In genomic region chr11:114239311-114239803, GRCm38 (mm10) we compare ENCODE assay signal across 11 mouse cellular contexts.
DNase-seq lines count a peak whose midpoint lies in the region; ATAC-seq and TF ChIP-seq lines count a peak whose summit lies in the region.
"Had no signal": no experiment of that assay in that cellular context is flagged by ENCODE, and none has a peak within 500 bp of the region (broad histone marks: within the 10 kb centered on the region; RNA-seq: fewer than 3 reads in every experiment).

No protein-coding gene starts in this region.

- peak; percentile 94 for ATAC-seq in midbrain, embryonic 12.5 days (ENCODE audit: low FRiP score, low read depth)
- no peak for ATAC-seq in stomach, postnatal 0 days (ENCODE audit: low FRiP score, low TSS enrichment)
- ATAC-seq in frontal cortex, adult (ENCODE audit: low TSS enrichment): no peak
- ATAC-seq: Patski had no signal

- no peaks in the 10 kb centered on the region for H3K36me3 ChIP-seq in hindbrain, embryonic 10.5 days
- no peaks in the 10 kb centered on the region for H3K36me3 ChIP-seq in midbrain, embryonic 12.5 days
- H3K36me3 ChIP-seq in stomach, postnatal 0 days (ENCODE audit: control insufficient read depth, insufficient read depth, low read length): no peaks in the 10 kb centered on the region

- peaks cover 19% of the 10 kb centered on the region for H3K27me3 ChIP-seq in hindbrain, embryonic 10.5 days (ENCODE audit: insufficient read depth, poor library complexity, severe bottlenecking)
- peaks cover 14% of the 10 kb centered on the region for H3K27me3 ChIP-seq in midbrain, embryonic 12.5 days
- H3K27me3 ChIP-seq in stomach, postnatal 0 days (ENCODE audit: control insufficient read depth, insufficient read depth, low read length): no peaks in the 10 kb centered on the region

- H3K4me2 ChIP-seq in midbrain, embryonic 12.5 days (replicated peaks): no peak overlapping the region
- H3K4me2 ChIP-seq in stomach, postnatal 0 days (replicated peaks; ENCODE audit: low read depth): no peak overlapping the region

- TF ChIP-seq EP300 in stomach, postnatal 0 days (optimal IDR thresholded peaks at IDR 0.05): no peak

- peaks cover 22% of the 10 kb centered on the region for H3K4me1 ChIP-seq in hindbrain, embryonic 10.5 days (replicated peaks)
- H3K4me1 ChIP-seq in midbrain, embryonic 12.5 days: peaks cover 21% of the 10 kb centered on the region
- H3K4me1 ChIP-seq in stomach, postnatal 0 days (replicated peaks; ENCODE audit: control insufficient read depth, insufficient read depth): no peaks in the 10 kb centered on the region

- peak overlapping the region; percentile 47 for H3K27ac ChIP-seq in hindbrain, embryonic 10.5 days
- peak overlapping the region; percentile 60 for H3K27ac ChIP-seq in midbrain, embryonic 12.5 days (replicated peaks)
- H3K27ac ChIP-seq in stomach, postnatal 0 days (replicated peaks): no peak overlapping the region

- whole genome bisulfite sequencing in hindbrain, embryonic 10.5 days: 39% methylated on average over 8 of the region's 8 CpGs
- 29% methylated on average over 8 of the region's 8 CpGs for WGBS in midbrain, embryonic 12.5 days
- 53% methylated on average over 8 of the region's 8 CpGs for WGBS in stomach, postnatal 0 days

- no peaks in the 10 kb centered on the region for H3K9me3 ChIP-seq in hindbrain, embryonic 10.5 days
- no peaks in the 10 kb centered on the region; the same call in 1 of the 2 replicates for H3K9me3 ChIP-seq in midbrain, embryonic 12.5 days
- H3K9me3 ChIP-seq in stomach, postnatal 0 days (ENCODE audit: control insufficient read depth, low read length): no peaks in the 10 kb centered on the region

- peak overlapping the region; percentile 44; the same call in 1 of the 2 replicates for H3K9ac ChIP-seq in midbrain, embryonic 12.5 days (replicated peaks)
- no peak overlapping the region for H3K9ac ChIP-seq in stomach, postnatal 0 days (ENCODE audit: low read length)

- no peak overlapping the region for H3K4me3 ChIP-seq in hindbrain, embryonic 10.5 days
- H3K4me3 ChIP-seq in midbrain, embryonic 12.5 days: no peak overlapping the region
- no peak overlapping the region for H3K4me3 ChIP-seq in stomach, postnatal 0 days (ENCODE audit: low read depth, low read length)

- peak; percentile 32 to 44 for DNase-seq in right cerebral cortex, postnatal 10 days (ENCODE audit: low spot score in 2 of 2)
- DNase-seq in right cerebral cortex, postnatal 36 days (ENCODE audit: low spot score in 2 of 2): no peak
- peak; percentile 33 for DNase-seq in hindbrain, embryonic 10.5 days (ENCODE audit: low spot score)
- DNase-seq in adrenal gland, adult 8-10 months: no peak
- no peak for DNase-seq in stomach, postnatal 0 days (ENCODE audit: low spot score)
- DNase-seq in testis, postnatal 14 days (ENCODE audit: low spot score): no peak
- DNase-seq: adrenal gland, postnatal 36 days; cerebellum, postnatal 10 days had no signal

- no peak for TF ChIP-seq CTCF in stomach, postnatal 0 days (IDR thresholded peaks at IDR 0.05; ENCODE audit: low read depth)

Comparison
In these comparisons a context has a peak if more than half of its experiments do, and no peak if none do; other contexts are left out.
1. DNase-seq: peak in right cerebral cortex, postnatal 10 days (2 of 2) and hindbrain, embryonic 10.5 days (single experiment); none in right cerebral cortex, postnatal 36 days (0 of 2), adrenal gland, adult 8-10 months (single experiment), stomach, postnatal 0 days (single experiment) and testis, postnatal 14 days (single experiment).